Mouse (Mus musculus) thymus, adult 2 months (tissue): ENCODE data around the gene Tmem63a.

Source experiments
- CTCF ChIP-seq: fragments of 200-500 bp; IDR thresholded peaks from 2 replicates; pipeline ENCODE4 v1.5.1; 2012; ENCODE audit warnings: mild to moderate bottlenecking, control low read depth, low read length, moderate library complexity, borderline replicate concordance; ENCODE audit not compliant: control insufficient read depth, poor library complexity, insufficient read depth; ENCODE audit errors: extremely low read depth
- POLR2A ChIP-seq: fragments of 200-500 bp; IDR thresholded peaks from 2 replicates; pipeline ENCODE4 v1.6.1; 2012; ENCODE audit warnings: mild to moderate bottlenecking, low read length, control low read depth, moderate library complexity; ENCODE audit not compliant: control insufficient read depth, poor library complexity, insufficient read depth; ENCODE audit errors: extremely low read depth

GRCm38 (mm10) chr1:180957989-180958388 is 15.8 kb downstream of the Tmem63a start:
- TF ChIP-seq CTCF, result no peak
- TF ChIP-seq POLR2A, result no peak
